Mouse (Mus musculus): ENCODE measurements around the gene Evc2. TPM values are rescaled to one million over a fixed set of nuclear protein-coding genes. Genes with fewer than 3 reads are reported as not detected.

Evc2 gene
- polyA plus RNA-seq, 1 experiment = 3.4 TPM

DNA sequence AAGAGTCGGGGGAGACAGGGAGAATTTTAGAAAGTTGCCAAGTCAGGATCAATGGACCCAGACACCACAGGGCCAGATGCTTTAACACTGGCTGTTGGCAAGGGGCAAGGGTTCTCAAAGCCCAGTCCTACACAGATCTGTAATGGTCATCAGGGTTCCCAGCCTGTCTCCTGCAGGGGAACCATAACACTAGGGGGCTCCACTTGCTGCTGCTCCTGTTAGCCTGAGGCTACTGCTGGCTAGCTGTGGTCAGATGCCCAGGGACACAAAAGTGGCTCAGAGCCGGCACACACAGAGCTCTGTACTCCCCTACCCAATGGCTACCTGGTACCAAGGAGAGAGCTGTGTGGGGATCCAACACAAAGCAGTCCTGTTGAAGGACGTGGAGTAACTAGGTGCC is 97.1 kb downstream of the Evc2 start:
- Histone ChIP-seq H3K27ac (ENCODE audit: insufficient read depth, low read length) (no peak overlapping the region), H3K4me1 (ENCODE audit: control insufficient read depth, insufficient read depth, insufficient read length) (no peaks in the 10 kb centered on the region), H3K4me3 (ENCODE audit: extremely low read depth, insufficient read depth, insufficient read length) (no peak overlapping the region), H3K36me3 (ENCODE audit: control insufficient read depth, insufficient read depth, low read length) (no peaks in the 10 kb centered on the region), H3K27me3 (ENCODE audit: control insufficient read depth, insufficient read depth, low read length) (no peaks in the 10 kb centered on the region)
- WGBS = 79% methylated on average over 3 of the region's 3 CpGs
- no peak for DNase-seq (ENCODE audit: low read depth in 1 of 2, low spot score in 2 of 2)
- TF ChIP-seq POLR2A (IDR thresholded peaks at IDR 0.05; ENCODE audit: low read depth, low read length) (no peak), CTCF (IDR thresholded peaks at IDR 0.05; ENCODE audit: extremely low read depth, insufficient read depth, insufficient read length, insufficient replicate concordance) (no peak)

DNA sequence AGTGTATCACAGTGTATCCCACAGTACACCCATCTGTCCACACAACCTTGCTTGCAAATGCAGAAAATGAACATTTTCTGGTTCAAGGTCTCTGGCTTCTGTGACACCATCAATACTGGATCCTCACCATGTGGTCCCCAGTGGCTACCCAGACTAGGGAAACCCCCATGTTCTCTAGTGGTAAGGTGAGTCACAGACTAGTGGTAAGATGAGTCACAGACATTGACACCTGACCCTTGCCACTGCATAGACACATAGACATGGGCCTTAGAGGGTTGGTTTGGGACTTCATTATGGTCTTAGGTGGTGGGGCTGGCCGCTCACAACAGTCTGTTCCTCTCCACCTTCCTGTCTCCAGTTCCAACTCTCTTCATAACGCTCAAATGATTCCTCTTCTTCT is 104.5 kb downstream of the Evc2 start:
- Histone ChIP-seq H3K27ac (ENCODE audit: insufficient read depth, low read length) (no peak overlapping the region), H3K4me1 (ENCODE audit: control insufficient read depth, insufficient read depth, insufficient read length) (no peaks in the 10 kb centered on the region), H3K36me3 (ENCODE audit: control insufficient read depth, insufficient read depth, low read length) (no peaks in the 10 kb centered on the region), H3K27me3 (ENCODE audit: control insufficient read depth, insufficient read depth, low read length) (no peaks in the 10 kb centered on the region), H3K4me3 (ENCODE audit: extremely low read depth, insufficient read depth, insufficient read length) (no peak overlapping the region)
- DNase-seq (ENCODE audit: low read depth in 1 of 2, low spot score in 2 of 2) = no peak
- TF ChIP-seq CTCF (IDR thresholded peaks at IDR 0.05; ENCODE audit: extremely low read depth, insufficient read depth, insufficient read length, insufficient replicate concordance) = no peak
- TF ChIP-seq POLR2A (IDR thresholded peaks at IDR 0.05; ENCODE audit: low read depth, low read length) = no peak
- WGBS = 81% methylated on average over 2 of the region's 2 CpGs

DNA sequence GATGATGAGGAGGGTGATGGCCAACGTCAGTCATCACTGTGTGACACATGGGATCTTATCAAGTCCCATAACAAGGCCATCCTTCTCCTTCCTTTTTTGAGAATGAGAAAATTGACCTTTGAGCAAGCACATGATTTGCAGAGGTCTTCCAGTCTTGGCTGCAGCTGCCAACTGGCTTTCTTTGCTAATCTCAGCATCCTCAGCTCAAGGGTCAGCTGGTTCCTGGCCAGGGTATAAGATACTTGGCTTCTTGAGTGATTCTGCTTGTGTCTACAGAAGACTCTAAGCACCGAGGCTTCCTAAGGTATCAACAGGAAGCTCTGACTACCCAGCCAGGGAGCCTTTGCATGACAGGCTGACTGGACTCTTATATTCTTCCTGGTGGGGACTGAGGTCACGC is 109.2 kb downstream of the Evc2 start:
- Histone ChIP-seq H3K27me3 (ENCODE audit: control insufficient read depth, insufficient read depth, low read length) (no peaks in the 10 kb centered on the region), H3K4me1 (ENCODE audit: control insufficient read depth, insufficient read depth, insufficient read length) (no peaks in the 10 kb centered on the region), H3K36me3 (ENCODE audit: control insufficient read depth, insufficient read depth, low read length) (no peaks in the 10 kb centered on the region), H3K27ac (ENCODE audit: insufficient read depth, low read length) (no peak overlapping the region), H3K4me3 (ENCODE audit: extremely low read depth, insufficient read depth, insufficient read length) (no peak overlapping the region)
- no peak for DNase-seq (ENCODE audit: low read depth in 1 of 2, low spot score in 2 of 2)
- 64% methylated on average over 3 of the region's 3 CpGs for WGBS
- TF ChIP-seq CTCF (IDR thresholded peaks at IDR 0.05; ENCODE audit: extremely low read depth, insufficient read depth, insufficient read length, insufficient replicate concordance) (no peak), POLR2A (IDR thresholded peaks at IDR 0.05; ENCODE audit: low read depth, low read length) (no peak)

DNA sequence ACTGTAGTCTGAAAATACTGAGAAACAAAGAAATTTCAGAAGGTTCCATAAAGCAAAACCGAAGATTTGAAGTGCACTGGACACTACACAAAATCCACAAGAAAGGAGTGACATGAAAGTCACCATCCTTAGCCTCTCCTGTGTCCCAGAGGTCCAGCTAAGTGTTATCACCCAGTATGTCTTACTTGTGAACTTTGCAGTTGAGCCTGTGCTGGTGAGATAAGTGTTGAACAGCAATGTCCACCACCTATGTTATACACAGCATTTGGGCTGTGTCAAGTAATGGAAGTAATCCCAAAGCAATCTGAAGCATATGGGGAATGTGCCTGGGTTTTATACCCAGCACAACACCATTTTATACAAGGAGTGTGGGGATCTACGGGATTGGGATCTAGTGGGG is 118.3 kb downstream of the Evc2 start:
- Histone ChIP-seq H3K4me1 (ENCODE audit: control insufficient read depth, insufficient read depth, insufficient read length) (no peaks in the 10 kb centered on the region), H3K36me3 (ENCODE audit: control insufficient read depth, insufficient read depth, low read length) (no peaks in the 10 kb centered on the region), H3K4me3 (ENCODE audit: extremely low read depth, insufficient read depth, insufficient read length) (no peak overlapping the region), H3K27ac (ENCODE audit: insufficient read depth, low read length) (no peak overlapping the region), H3K27me3 (ENCODE audit: control insufficient read depth, insufficient read depth, low read length) (no peaks in the 10 kb centered on the region)
- 61% methylated on average over 2 of the region's 2 CpGs for WGBS
- no peak for TF ChIP-seq CTCF (IDR thresholded peaks at IDR 0.05; ENCODE audit: extremely low read depth, insufficient read depth, insufficient read length, insufficient replicate concordance)
- no peak for TF ChIP-seq POLR2A (IDR thresholded peaks at IDR 0.05; ENCODE audit: low read depth, low read length)
- no peak for DNase-seq (ENCODE audit: low read depth in 1 of 2, low spot score in 2 of 2)

DNA sequence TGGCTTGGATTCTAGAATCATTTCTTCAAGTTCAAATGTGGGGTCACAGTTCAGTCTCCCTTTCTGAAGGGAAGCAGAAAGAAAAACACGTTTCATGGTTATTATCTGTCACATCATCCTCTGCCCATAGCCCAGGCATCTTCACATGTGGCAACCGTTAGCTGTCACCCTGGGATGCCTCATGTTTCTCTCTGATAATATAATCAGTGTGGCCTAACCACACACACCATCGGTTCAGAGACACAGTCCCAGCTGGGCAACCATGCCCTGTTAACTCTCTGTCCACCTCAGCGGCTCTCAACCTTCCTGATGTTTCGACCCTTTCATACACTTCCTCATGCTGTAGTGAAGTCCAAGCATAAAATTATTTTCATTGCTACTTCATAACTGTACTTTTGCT is 118.9 kb downstream of the Evc2 start:
- Histone ChIP-seq H3K36me3 (ENCODE audit: control insufficient read depth, insufficient read depth, low read length) (no peaks in the 10 kb centered on the region), H3K27me3 (ENCODE audit: control insufficient read depth, insufficient read depth, low read length) (no peaks in the 10 kb centered on the region), H3K4me3 (ENCODE audit: extremely low read depth, insufficient read depth, insufficient read length) (no peak overlapping the region), H3K4me1 (ENCODE audit: control insufficient read depth, insufficient read depth, insufficient read length) (no peaks in the 10 kb centered on the region), H3K27ac (ENCODE audit: insufficient read depth, low read length) (no peak overlapping the region)
- DNase-seq (ENCODE audit: low read depth in 1 of 2, low spot score in 2 of 2) = no peak
- TF ChIP-seq POLR2A (IDR thresholded peaks at IDR 0.05; ENCODE audit: low read depth, low read length) (no peak), CTCF (IDR thresholded peaks at IDR 0.05; ENCODE audit: extremely low read depth, insufficient read depth, insufficient read length, insufficient replicate concordance) (no peak)
- 85% methylated on average over 5 of the region's 5 CpGs for WGBS

DNA sequence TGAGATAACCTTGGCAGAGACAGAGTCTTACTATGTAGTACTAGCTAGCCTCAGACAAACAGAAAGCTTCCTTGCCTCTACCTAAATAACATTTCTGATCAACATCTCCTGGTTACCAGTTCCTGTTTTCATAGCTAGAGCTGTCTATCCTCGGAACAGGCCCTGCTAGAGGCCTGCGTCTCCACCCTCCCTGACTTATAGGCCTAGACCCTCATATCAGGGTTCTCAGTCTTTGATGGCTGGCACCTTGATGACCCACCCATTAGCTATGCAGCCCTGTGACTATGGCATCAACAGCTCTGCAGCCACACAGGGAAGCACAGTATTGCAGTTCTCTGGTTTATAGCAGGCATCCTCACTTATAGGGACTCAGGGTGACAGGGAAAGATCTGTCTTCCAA is 119.5 kb downstream of the Evc2 start:
- DNase-seq (ENCODE audit: low read depth in 1 of 2, low spot score in 2 of 2) = no peak
- TF ChIP-seq POLR2A (IDR thresholded peaks at IDR 0.05; ENCODE audit: low read depth, low read length) = no peak
- Histone ChIP-seq H3K4me1 (ENCODE audit: control insufficient read depth, insufficient read depth, insufficient read length) (no peaks in the 10 kb centered on the region), H3K36me3 (ENCODE audit: control insufficient read depth, insufficient read depth, low read length) (no peaks in the 10 kb centered on the region), H3K4me3 (ENCODE audit: extremely low read depth, insufficient read depth, insufficient read length) (no peak overlapping the region), H3K27me3 (ENCODE audit: control insufficient read depth, insufficient read depth, low read length) (no peaks in the 10 kb centered on the region), H3K27ac (ENCODE audit: insufficient read depth, low read length) (no peak overlapping the region)
- WGBS = 71% methylated on average over 2 of the region's 2 CpGs

DNA sequence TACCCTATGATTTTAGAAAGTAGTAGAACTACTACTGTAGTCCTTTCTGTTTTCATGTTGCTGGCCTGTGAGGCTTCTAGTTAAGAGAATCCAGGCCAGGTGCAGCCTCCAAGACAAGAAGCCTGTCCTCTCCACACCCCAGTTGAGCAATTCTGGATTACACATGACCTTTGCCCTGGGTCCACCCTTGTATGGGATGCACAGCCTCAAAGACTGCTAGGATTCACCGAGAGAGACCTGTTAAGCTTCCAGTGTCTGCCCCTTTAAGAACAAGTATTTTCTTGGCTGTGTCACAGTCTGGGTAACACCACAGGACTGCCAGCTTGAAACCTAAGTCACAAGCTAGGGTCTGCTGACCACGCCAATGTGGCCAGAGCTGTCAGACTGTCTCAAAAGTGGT is 119.9 kb downstream of the Evc2 start:
- WGBS = 68% methylated on average over 2 of the region's 2 CpGs
- Histone ChIP-seq H3K36me3 (ENCODE audit: control insufficient read depth, insufficient read depth, low read length) (no peaks in the 10 kb centered on the region), H3K4me3 (ENCODE audit: extremely low read depth, insufficient read depth, insufficient read length) (no peak overlapping the region), H3K27ac (ENCODE audit: insufficient read depth, low read length) (no peak overlapping the region), H3K27me3 (ENCODE audit: control insufficient read depth, insufficient read depth, low read length) (no peaks in the 10 kb centered on the region), H3K4me1 (ENCODE audit: control insufficient read depth, insufficient read depth, insufficient read length) (no peaks in the 10 kb centered on the region)
- TF ChIP-seq POLR2A (IDR thresholded peaks at IDR 0.05; ENCODE audit: low read depth, low read length) = no peak
- no peak for TF ChIP-seq CTCF (IDR thresholded peaks at IDR 0.05; ENCODE audit: extremely low read depth, insufficient read depth, insufficient read length, insufficient replicate concordance)
- no peak for DNase-seq (ENCODE audit: low read depth in 1 of 2, low spot score in 2 of 2)

Measured in spleen, adult 2 months (tissue).